Mouse (Mus musculus) neural tube, embryonic 11.5 days (tissue): ENCODE measurements around the gene Cmbl. TPM values are rescaled to one million over a fixed set of nuclear protein-coding genes. Genes with fewer than 3 reads are reported as not detected.

ENCODE experiments used
- ATAC-seq: fragments of 200-750 bp; cut with Nextera tagmentation; 2 replicates; pipeline ENCODE4 v1.8.0; 2017; ENCODE audit warnings: moderate number of reproducible peaks, mild to moderate bottlenecking, moderate TSS enrichment, moderate library complexity; ENCODE audit not compliant: insufficient read depth, low FRiP score, low TSS enrichment
- DNase-seq: peaks from one replicate; pipeline ENCODE4 v3.0.0-alpha.2; 2015; ENCODE audit warnings: low spot score
- H3K27ac ChIP-seq: fragments of 300-500 bp; sonication (generic); 2 replicates; pipeline ENCODE4 v1.5.1; 2014; ENCODE audit warnings: low read depth, mild to moderate bottlenecking, low read length
- H3K27me3 ChIP-seq: fragments of 300-500 bp; sonication (generic); 2 replicates; pipeline ENCODE4 v1.6.1; 2014; ENCODE audit warnings: mild to moderate bottlenecking, low read length, mixed read lengths; ENCODE audit not compliant: control insufficient read depth, insufficient read depth
- H3K36me3 ChIP-seq: fragments of 300-500 bp; sonication (generic); 2 replicates; pipeline ENCODE4 v1.6.1; 2014; ENCODE audit warnings: mild to moderate bottlenecking, low read length, moderate library complexity, mixed read lengths; ENCODE audit not compliant: control insufficient read depth, insufficient read depth
- H3K4me1 ChIP-seq: fragments of 300-500 bp; sonication (generic); 2 replicates; pipeline ENCODE4 v1.6.1; 2014; ENCODE audit warnings: low read length, mixed read lengths; ENCODE audit not compliant: control insufficient read depth, insufficient read depth
- H3K4me2 ChIP-seq: fragments of 300-500 bp; sonication (generic); 2 replicates; pipeline ENCODE4 v1.6.1; 2014; ENCODE audit warnings: low read depth, mild to moderate bottlenecking, moderate library complexity
- H3K4me3 ChIP-seq: fragments of 300-500 bp; sonication (generic); 2 replicates; pipeline ENCODE4 v1.5.1; 2014; ENCODE audit warnings: low read depth, low read length
- H3K9ac ChIP-seq: fragments of 300-500 bp; sonication (generic); 2 replicates; pipeline ENCODE4 v1.6.1; 2014; ENCODE audit warnings: mild to moderate bottlenecking, low read length
- H3K9me3 ChIP-seq: fragments of 300-500 bp; sonication (generic); 2 replicates; pipeline ENCODE4 v1.6.1; 2016; ENCODE audit warnings: low read length; ENCODE audit not compliant: control insufficient read depth
- WGBS: fragments of 180-500 bp; shearing (Covaris S2); extraction: QIAGEN DNeasy Blood & Tissue Kit; methylation state at CpG from one replicate; pipeline ENCODE4 v1.1.7; 2014; 5-methylcytosine and 5-hydroxymethylcytosine counted together
- polyA plus RNA-seq: library from polyadenylated mRNA; unstranded; fragments of >200 nt; fragmentation: Nextera tagmentation; extraction: Ambion mirVana; gene quantifications from 2 replicates; pipeline ENCODE4 v1.2.1, GENCODE M21; 2014

Gene Cmbl
- polyA plus RNA-seq, 1 experiment from 2014 or later: 2.2 TPM

DNA sequence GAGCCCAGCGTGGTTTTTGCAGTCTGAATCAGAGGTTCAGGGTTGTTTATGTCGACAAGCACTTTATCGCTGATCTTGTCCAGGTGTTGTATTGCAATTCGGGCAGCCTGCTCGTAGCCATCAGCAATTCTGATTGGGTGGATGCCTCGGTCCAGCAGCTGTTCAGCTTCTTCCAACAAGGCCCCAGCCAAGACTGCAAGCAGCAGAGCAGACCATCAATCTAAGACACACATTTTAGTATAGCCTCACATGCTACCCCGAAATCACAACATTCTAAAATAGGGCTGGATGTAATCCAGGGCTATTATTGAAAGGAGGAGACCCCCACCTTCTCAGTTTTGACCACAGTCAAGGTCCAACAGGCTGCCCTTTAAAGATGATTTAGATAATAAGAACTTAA lies 30.5 kb downstream of the Cmbl start:
- Histone ChIP-seq H3K9me3 (no peaks in the 10 kb centered on the region), H3K4me1 (peaks cover 4% of the 10 kb centered on the region; the same call in 1 of the 2 replicates), H3K4me3 (no peak overlapping the region), H3K27ac (no peak overlapping the region), H3K9ac (no peak overlapping the region), H3K4me2 (no peak overlapping the region), H3K27me3 (no peaks in the 10 kb centered on the region), H3K36me3 (peaks cover 25% of the 10 kb centered on the region)
- ATAC-seq (no peak), DNase-seq (no peak)
- WGBS: 95% methylated on average over 7 of the region's 7 CpGs

DNA sequence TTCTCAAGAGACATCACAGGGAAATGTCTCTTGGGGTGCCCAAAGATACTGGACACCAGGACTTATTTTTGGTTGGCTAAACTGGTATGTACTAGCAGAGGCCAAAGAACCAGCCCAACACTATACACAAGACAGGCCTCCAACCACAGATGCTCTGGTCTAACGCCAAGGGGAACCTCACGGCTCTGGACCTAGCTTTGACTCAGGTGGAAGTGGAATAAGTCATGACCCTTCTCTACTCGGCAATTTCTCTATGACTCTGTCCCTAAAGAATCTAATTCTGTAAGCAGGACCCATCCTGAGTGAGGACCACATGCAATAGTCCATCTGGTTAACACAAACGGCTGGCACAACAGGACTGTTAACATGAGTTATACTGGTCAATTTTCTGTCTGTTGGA lies 34.6 kb downstream of the Cmbl start:
- ATAC-seq: no peak
- H3K27me3 ChIP-seq: no peaks in the 10 kb centered on the region
- no peaks in the 10 kb centered on the region for H3K9me3 ChIP-seq
- H3K4me3 ChIP-seq: peak overlapping the region; percentile 83
- H3K27ac ChIP-seq: no peak overlapping the region
- no peak overlapping the region; the same call in 1 of the 2 replicates for H3K9ac ChIP-seq
- H3K36me3 ChIP-seq: peaks cover 8% of the 10 kb centered on the region; the same call in 1 of the 2 replicates
- 77% methylated on average over 4 of the region's 4 CpGs for WGBS
- DNase-seq: no peak
- H3K4me1 ChIP-seq: peaks cover 5% of the 10 kb centered on the region
- H3K4me2 ChIP-seq: peak overlapping the region; percentile 93

DNA sequence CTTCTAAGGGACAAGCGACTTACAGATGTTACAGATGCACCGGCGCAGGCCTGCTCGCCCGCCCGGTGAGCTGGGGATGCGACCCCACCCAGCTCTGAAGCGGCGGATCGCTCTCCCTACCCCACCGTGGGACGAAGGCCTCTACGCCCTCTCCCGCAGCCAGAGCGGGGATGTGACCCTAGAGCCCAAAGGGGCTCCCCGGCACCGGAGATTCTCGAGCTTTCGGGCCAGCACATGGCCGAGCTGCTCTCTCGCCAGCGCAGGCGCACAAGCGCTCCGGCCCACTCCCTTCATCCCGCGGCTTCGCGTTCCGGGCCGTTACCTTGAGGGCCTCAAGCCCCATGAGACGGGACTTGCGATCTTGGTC lies 36.1 kb downstream of the Cmbl start:
- H3K36me3 ChIP-seq: peaks cover 2% of the 10 kb centered on the region; the same call in 1 of the 2 replicates
- ATAC-seq (no peak; the same call in 1 of the 2 replicates), DNase-seq (no peak)
- H3K9me3 ChIP-seq: no peaks in the 10 kb centered on the region
- H3K27ac ChIP-seq: no peak overlapping the region
- H3K4me2 ChIP-seq: peak overlapping the region; percentile 93
- H3K4me1 ChIP-seq: peaks cover 5% of the 10 kb centered on the region
- no peaks in the 10 kb centered on the region for H3K27me3 ChIP-seq
- under 1% methylated on average over 32 of the region's 33 CpGs for WGBS
- H3K4me3 ChIP-seq: peak overlapping the region; percentile 83
- peak overlapping the region; percentile 91 for H3K9ac ChIP-seq

DNA sequence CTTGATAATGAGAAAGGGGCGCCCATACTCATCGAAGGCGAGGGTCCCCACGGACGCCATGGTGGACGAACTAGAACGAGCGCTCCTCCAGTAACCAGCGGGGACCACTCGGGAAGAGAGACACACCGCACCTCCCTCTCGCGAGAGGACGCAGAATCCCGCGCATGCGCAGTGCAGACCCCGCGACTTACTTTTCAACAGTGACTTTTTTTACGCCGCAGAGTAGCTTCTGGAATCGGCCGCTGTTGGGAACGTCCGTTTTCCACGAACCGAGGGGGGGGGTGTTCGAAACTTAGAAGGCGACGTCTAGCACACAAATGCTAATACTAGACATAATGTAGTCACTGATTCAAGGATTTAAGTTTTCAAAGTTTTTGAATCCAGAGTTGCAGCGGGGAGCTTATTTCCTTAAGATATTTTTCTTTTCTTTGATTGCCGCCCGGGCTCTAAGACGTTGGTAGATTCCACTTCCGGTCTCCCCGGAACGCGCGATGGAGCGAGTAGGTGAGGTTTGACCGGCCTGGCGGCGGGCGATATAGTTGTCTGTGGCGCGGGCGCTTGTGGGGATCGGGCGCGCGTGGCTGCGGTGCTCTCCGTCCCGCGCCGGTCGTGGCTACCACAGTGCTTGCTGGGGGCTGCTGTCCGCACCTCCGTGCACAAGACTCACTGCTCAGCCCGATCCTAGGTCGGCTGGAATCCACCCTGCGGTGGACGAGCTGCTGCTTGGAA lies 36.6 kb downstream of the Cmbl start, which contains the start of the genes Cct5 and Fam173b:
Gene Cct5 (minus strand): TSS at position 159 of the 729 bp plus-strand sequence.
Gene Fam173b (plus strand): TSS at position 207 of the 729 bp plus-strand sequence.
- H3K4me2 ChIP-seq: peak within 1 kb of the TSS; percentile 93
- H3K9ac ChIP-seq: peak within 1 kb of the TSS; percentile 91
- H3K27ac ChIP-seq: peak within 1 kb of the TSS; percentile 86
- under 1% methylated on average over 63 of the region's 63 CpGs for WGBS
- peaks cover 5% of the 10 kb centered on the region for H3K4me1 ChIP-seq
- H3K27me3 ChIP-seq: no peaks in the 10 kb centered on the region
- peak; percentile 92 for ATAC-seq
- no peaks in the 10 kb centered on the region for H3K9me3 ChIP-seq
- no peaks in the 10 kb centered on the region for H3K36me3 ChIP-seq
- peak within 1 kb of the TSS; percentile 83 for H3K4me3 ChIP-seq
- DNase-seq: peak; percentile 99

DNA sequence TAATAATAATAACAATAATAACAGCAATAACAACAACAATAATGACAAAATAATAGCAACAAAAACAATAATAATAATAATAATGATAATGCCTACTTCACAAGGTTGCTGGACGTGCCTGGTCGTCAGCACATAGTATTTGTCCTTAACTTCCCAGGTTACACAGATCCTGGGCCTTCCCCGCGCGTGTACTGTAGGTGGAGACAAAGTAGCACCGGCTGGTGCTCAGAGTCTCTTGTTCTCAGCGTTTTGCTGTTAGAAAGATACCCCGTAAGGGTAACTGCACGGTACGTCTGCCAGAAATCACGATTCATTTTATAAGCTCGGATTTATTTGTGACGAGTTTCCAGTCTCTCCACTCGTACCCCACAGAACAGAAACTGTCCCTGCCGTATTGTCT lies 37.2 kb downstream of the Cmbl start:
- Histone ChIP-seq H3K27ac (peak overlapping the region; percentile 86), H3K4me1 (peaks cover 5% of the 10 kb centered on the region), H3K9ac (peak overlapping the region; percentile 91), H3K27me3 (no peaks in the 10 kb centered on the region), H3K4me2 (peak overlapping the region; percentile 53), H3K4me3 (peak overlapping the region; percentile 83), H3K36me3 (no peaks in the 10 kb centered on the region), H3K9me3 (no peaks in the 10 kb centered on the region)
- peak; percentile 45 for ATAC-seq
- WGBS: 12% methylated on average over 15 of the region's 15 CpGs
- DNase-seq: peak; percentile 74

DNA sequence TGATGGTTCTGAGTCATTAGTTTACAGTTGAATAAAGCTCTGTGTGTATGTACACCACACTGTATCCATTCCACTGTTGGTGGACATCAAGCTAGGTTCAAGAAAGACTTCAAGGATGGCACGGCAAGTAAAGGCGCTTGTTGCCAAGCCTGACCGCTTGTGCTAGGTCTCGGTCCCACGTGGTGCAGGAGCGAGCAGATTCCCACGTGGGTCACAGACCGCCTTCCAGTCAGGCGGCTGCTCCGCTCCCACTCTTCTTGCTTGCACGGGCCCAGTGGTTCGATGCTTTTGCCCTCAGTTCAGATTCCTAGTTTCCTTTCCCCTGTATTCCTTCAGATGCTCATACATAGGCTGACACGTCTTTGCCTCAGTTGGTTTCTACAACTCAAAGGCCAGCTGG lies 37.9 kb downstream of the Cmbl start:
- Histone ChIP-seq H3K9ac (no peak overlapping the region), H3K27ac (no peak overlapping the region), H3K4me3 (no peak overlapping the region), H3K4me1 (peaks cover 5% of the 10 kb centered on the region), H3K9me3 (no peaks in the 10 kb centered on the region), H3K36me3 (no peaks in the 10 kb centered on the region), H3K4me2 (no peak overlapping the region; the same call in 1 of the 2 replicates), H3K27me3 (no peaks in the 10 kb centered on the region)
- WGBS: 92% methylated on average over 13 of the region's 13 CpGs
- no peak for DNase-seq
- ATAC-seq: no peak

DNA sequence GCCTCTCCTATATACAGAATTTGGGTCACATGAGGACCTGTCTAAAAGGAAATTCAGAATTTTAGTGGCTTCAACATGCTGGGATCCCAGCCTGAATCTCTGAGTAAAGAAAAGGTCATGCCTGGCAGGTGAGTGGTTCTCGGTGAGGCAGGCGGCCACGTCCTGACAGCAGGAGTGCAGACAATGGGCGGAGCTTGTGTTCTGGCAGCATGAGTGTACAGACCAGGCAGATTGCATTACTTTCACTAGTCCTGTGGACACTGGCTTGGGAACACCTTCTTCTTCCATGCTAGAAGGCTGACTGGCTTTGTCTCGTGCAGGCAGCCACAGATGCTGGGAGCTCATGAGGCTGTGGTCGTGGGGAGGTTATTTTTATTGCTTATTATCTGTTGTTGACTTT lies 41.6 kb downstream of the Cmbl start:
- WGBS: 73% methylated on average over 6 of the region's 6 CpGs
- ATAC-seq: no peak
- H3K4me2 ChIP-seq: no peak overlapping the region

DNA sequence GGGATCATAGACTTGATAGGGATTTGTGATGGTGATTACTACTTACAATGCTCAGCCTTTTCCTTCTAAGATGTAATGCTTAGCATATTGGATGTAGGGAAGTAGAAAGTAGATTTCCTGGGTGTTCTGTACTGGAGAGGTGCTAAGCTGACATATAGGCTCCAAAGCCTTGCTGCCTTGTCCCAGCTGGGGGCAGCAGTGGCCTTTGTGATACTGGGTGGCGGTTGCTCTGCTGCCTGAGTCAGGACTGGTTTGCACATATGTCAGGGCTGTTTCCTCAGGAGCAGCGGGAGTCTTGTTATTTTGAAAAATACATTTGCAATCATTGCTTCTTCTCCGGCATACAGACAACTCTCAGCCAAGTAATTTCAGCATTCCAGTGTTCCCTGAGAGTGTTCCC lies 45.8 kb downstream of the Cmbl start:
- Histone ChIP-seq H3K4me1 (no peaks in the 10 kb centered on the region), H3K27me3 (no peaks in the 10 kb centered on the region), H3K4me2 (no peak overlapping the region), H3K27ac (no peak overlapping the region), H3K36me3 (no peaks in the 10 kb centered on the region; the same call in 1 of the 2 replicates), H3K9me3 (no peaks in the 10 kb centered on the region), H3K4me3 (no peak overlapping the region), H3K9ac (no peak overlapping the region)
- DNase-seq (peak; percentile 37), ATAC-seq (no peak)
- WGBS: 78% methylated on average over 3 of the region's 3 CpGs

More for the DNA sequence above, 41.6 kb downstream of the Cmbl start:
- no peak overlapping the region for H3K4me3 ChIP-seq
- H3K9ac ChIP-seq: no peak overlapping the region
- peak; percentile 8 for DNase-seq
- H3K4me1 ChIP-seq: no peaks in the 10 kb centered on the region; the same call in 1 of the 2 replicates
- no peaks in the 10 kb centered on the region for H3K9me3 ChIP-seq
- no peak overlapping the region for H3K27ac ChIP-seq
- H3K27me3 ChIP-seq: no peaks in the 10 kb centered on the region
- H3K36me3 ChIP-seq: no peaks in the 10 kb centered on the region; the same call in 1 of the 2 replicates

DNA sequence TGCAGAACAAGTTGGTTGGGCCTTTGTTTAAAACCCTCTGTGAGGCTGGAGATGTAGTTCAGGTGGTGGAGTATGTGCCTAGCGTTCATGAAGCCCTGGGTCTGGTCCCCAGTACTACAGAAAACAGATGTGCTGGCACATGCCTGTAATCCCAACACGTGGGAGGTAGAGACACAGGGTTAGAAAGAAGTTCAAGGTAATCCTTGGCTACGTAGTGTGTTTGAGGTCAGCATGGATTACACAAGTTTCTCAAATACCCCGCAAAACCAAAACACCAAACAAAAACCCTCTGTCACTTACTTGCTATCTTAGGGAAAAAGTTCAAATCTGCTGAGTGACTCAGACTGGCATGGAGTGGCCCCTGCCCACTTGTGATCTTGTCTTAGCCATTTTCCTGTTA lies 46.8 kb downstream of the Cmbl start:
- WGBS: 93% methylated on average over 4 of the region's 4 CpGs
- H3K4me3 ChIP-seq: no peak overlapping the region
- ATAC-seq (no peak), DNase-seq (no peak)
- H3K27ac ChIP-seq: no peak overlapping the region
- no peak overlapping the region for H3K9ac ChIP-seq
- H3K4me2 ChIP-seq: no peak overlapping the region
- no peaks in the 10 kb centered on the region; the same call in 1 of the 2 replicates for H3K36me3 ChIP-seq
- no peaks in the 10 kb centered on the region for H3K9me3 ChIP-seq
- H3K4me1 ChIP-seq: no peaks in the 10 kb centered on the region
- H3K27me3 ChIP-seq: no peaks in the 10 kb centered on the region
